Mouse (Mus musculus) lung, embryonic 15.5 days (tissue): ENCODE results near the gene Nhsl1. TPM values are rescaled to one million over a fixed set of nuclear protein-coding genes. Genes with fewer than 3 reads are reported as not detected.

Experiments
- ATAC-seq: fragments of 200-750 bp; cut with Nextera tagmentation; 2 replicates; pipeline ENCODE4 v1.8.0; 2017; ENCODE audit warnings: moderate number of reproducible peaks, borderline replicate concordance; ENCODE audit not compliant: low FRiP score, low TSS enrichment; ENCODE audit errors: extremely low read depth
- H3K27ac ChIP-seq: fragments of 300-500 bp; sonication (generic); 2 replicates; pipeline ENCODE4 v1.5.1; 2015; ENCODE audit warnings: moderate library complexity, mild to moderate bottlenecking, inconsistent platforms
- H3K27me3 ChIP-seq: fragments of 300-500 bp; sonication (generic); 2 replicates; pipeline ENCODE4 v1.6.1; 2015; ENCODE audit warnings: inconsistent platforms
- H3K36me3 ChIP-seq: fragments of 300-500 bp; sonication (generic); 2 replicates; pipeline ENCODE4 v1.6.1; 2015; ENCODE audit warnings: inconsistent platforms
- H3K4me1 ChIP-seq: fragments of 300-500 bp; sonication (generic); 2 replicates; pipeline ENCODE4 v1.6.1; 2015; ENCODE audit warnings: inconsistent platforms
- H3K4me2 ChIP-seq: fragments of 300-500 bp; sonication (generic); 2 replicates; pipeline ENCODE4 v1.6.1; 2015; ENCODE audit warnings: inconsistent platforms, mild to moderate bottlenecking, moderate library complexity
- H3K4me3 ChIP-seq: fragments of 300-500 bp; sonication (generic); 2 replicates; pipeline ENCODE4 v1.5.1; 2015; ENCODE audit warnings: mild to moderate bottlenecking, inconsistent platforms
- H3K9ac ChIP-seq: fragments of 300-500 bp; sonication (generic); 2 replicates; pipeline ENCODE4 v1.6.1; 2015; ENCODE audit warnings: inconsistent platforms
- H3K9me3 ChIP-seq: fragments of 300-500 bp; sonication (generic); 2 replicates; pipeline ENCODE4 v1.6.1; 2016; ENCODE audit warnings: inconsistent platforms
- WGBS: fragments of 180-500 bp; shearing (Covaris S2); methylation state at CpG from one replicate; pipeline ENCODE4 v1.1.7; 2015; 5-methylcytosine and 5-hydroxymethylcytosine counted together
- polyA plus RNA-seq: library from polyadenylated mRNA; unstranded; fragments of >200 nt; fragmentation: Nextera tagmentation; extraction: Ambion mirVana; gene quantifications from 2 replicates; pipeline ENCODE4 v1.2.1, GENCODE M21; 2015

Nhsl1 gene
- polyA plus RNA-seq, 1 experiment from 2014 or later, result 4.4 TPM

DNA sequence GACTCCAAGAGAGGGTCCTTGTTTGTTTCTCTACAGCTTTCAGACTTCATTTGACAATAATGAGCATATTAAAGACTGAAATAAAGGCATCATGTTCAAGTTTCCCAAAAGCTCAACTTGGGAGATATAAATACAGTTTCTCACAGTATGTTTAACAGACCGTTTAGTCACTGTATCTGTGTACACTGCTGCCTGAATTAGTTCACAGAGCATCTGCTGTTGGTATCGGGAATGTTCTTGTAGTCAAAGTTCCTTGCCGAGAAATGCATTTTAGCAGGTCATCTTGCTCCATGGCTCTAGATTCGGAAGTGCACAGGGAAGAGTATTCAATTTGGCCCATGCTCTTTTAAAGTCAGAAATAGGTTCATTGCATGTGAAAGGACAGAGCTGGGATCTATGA lies 159.5 kb downstream of the Nhsl1 start:
- no peak overlapping the region for H3K4me3 ChIP-seq

DNA sequence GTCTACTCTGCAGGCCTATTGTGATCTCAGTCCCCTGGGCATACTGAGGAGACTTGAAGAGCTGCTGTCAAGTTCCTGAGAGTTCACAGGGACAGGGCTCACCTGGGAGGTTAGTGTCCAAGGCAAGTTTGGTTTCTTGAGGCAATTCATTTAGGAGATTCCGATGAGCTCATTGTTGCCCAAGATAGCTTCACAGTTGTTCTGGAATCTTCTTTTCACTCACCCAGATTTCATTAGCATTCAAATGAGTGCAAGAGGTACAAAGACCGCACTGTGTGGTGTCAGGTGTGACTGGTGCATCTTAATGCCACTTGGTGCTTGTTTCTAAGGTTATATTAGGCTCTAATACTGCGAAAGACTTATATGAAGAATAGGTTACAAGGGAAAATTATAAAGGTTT lies 160.5 kb downstream of the Nhsl1 start:
- H3K4me1 ChIP-seq, result peaks cover 11% of the 10 kb centered on the region
- WGBS, result 90% methylated on average over 3 of the region's 3 CpGs
- H3K27ac ChIP-seq, result no peak overlapping the region
- H3K36me3 ChIP-seq, result no peaks in the 10 kb centered on the region
- H3K4me2 ChIP-seq, result no peak overlapping the region
- no peaks in the 10 kb centered on the region for H3K9me3 ChIP-seq
- H3K27me3 ChIP-seq, result no peaks in the 10 kb centered on the region
- ATAC-seq, result no peak
- no peak overlapping the region for H3K9ac ChIP-seq
- H3K4me3 ChIP-seq, result no peak overlapping the region

More for the DNA sequence above, 159.5 kb downstream of the Nhsl1 start:
- Histone ChIP-seq H3K9ac (no peak overlapping the region), H3K36me3 (no peaks in the 10 kb centered on the region), H3K27ac (no peak overlapping the region), H3K9me3 (no peaks in the 10 kb centered on the region), H3K27me3 (no peaks in the 10 kb centered on the region), H3K4me2 (no peak overlapping the region), H3K4me1 (peaks cover 11% of the 10 kb centered on the region)
- WGBS, result 91% methylated on average over 4 of the region's 4 CpGs
- no peak for ATAC-seq

DNA sequence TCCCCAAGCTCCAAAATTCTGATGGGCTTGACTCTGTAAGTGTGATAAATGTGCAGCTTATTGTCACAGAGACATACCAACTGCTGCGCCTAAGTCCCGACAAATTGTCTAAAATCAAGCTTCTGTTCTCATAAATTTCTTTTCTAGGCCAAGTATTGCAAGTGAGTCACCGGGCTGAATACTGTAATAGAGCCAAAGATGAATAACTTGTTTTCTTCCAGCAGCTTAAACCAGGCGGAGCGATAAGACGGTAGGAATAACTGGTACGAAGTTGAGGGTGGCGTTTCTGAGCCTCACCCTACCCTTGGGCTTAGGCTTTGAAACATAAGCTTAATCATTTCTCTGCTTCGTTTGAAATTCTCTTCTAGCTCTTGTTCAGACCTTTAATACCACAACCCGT lies 162.1 kb downstream of the Nhsl1 start:
- no peak overlapping the region for H3K4me2 ChIP-seq
- no peaks in the 10 kb centered on the region for H3K36me3 ChIP-seq
- H3K9me3 ChIP-seq, result no peaks in the 10 kb centered on the region
- no peak for ATAC-seq
- peaks cover 11% of the 10 kb centered on the region for H3K4me1 ChIP-seq
- H3K27ac ChIP-seq, result no peak overlapping the region
- no peaks in the 10 kb centered on the region for H3K27me3 ChIP-seq
- H3K9ac ChIP-seq, result no peak overlapping the region
- no peak overlapping the region for H3K4me3 ChIP-seq
- WGBS, result 75% methylated on average over 10 of the region's 10 CpGs

DNA sequence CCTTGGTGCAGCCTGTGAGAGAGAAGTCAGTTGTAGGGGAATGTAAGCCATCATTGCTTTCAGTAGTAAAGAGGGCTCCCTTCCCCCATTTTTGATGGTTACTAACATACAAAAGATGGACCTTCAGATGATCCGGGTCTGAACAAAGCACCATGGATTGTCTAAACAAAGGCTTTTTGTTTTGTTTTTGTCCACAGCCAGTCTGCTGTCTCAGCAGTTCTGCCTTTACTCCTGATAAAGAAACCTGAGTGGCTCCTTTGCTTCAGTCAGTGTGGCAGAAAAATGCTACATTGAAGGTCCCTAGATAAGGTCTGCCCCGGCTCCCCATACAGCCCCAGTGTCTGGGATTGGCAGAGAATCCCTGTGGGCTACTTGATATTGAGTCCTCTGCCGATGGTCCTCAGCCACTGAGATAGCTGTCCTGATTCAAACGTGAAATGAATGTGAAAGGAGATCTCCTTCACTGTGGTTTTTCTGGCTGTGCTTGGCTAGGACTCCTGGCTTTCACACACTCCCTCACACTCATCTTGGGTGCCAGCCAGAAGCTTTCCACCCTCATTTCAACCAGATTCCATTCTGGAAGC lies 163.9 kb downstream of the Nhsl1 start:
- Histone ChIP-seq H3K4me1 (peaks cover 11% of the 10 kb centered on the region), H3K27ac (no peak overlapping the region), H3K27me3 (no peaks in the 10 kb centered on the region), H3K4me2 (no peak overlapping the region), H3K9ac (no peak overlapping the region), H3K9me3 (no peaks in the 10 kb centered on the region), H3K4me3 (no peak overlapping the region), H3K36me3 (no peaks in the 10 kb centered on the region)
- ATAC-seq, result no peak
- WGBS, result 13% methylated on average over 4 of the region's 4 CpGs

DNA sequence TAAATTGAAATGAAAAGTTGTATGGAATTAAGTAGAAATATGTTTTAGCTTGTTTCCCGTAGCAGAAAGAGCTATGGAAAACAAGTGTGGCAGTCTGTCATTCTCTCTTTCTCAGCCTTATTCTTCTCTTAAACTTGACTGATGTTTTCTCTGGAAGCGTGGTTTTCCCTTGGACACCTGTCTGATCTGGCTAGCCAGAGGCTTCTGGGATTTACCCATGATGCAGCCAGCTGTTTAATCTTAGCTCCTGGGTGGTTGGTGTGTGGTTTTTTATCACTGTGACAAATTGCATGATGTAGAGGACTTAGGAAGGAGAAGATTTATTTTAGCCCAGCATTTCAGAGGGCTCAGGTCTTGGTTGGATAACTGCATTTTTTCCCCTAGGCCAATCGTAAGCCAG lies 164.9 kb downstream of the Nhsl1 start:
- WGBS, result 77% methylated on average over 3 of the region's 3 CpGs

DNA sequence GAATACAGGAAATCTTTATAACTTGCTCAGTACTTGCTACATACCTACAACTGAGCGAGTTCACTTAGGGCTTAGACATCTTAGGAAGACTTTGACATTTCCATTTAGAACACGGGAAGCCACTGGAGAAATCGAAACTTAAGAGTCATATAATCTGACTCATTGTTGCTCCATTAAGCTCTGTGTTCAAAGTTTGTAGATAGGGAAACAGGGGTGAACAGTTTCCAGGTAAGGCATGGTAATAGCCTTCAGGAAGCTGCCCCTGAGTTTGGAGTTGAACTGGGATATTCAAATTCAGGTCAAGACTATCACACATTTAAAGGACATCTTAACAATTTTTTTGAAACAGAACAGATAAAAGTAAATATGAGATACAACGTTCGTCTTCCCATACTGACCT lies 165.9 kb downstream of the Nhsl1 start:
- Histone ChIP-seq H3K36me3 (no peaks in the 10 kb centered on the region), H3K9ac (no peak overlapping the region), H3K27ac (no peak overlapping the region), H3K27me3 (no peaks in the 10 kb centered on the region), H3K9me3 (no peaks in the 10 kb centered on the region), H3K4me3 (no peak overlapping the region), H3K4me1 (peaks cover 11% of the 10 kb centered on the region), H3K4me2 (no peak overlapping the region)
- WGBS, result 87% methylated on average over 5 of the region's 5 CpGs
- no peak for ATAC-seq

More for the DNA sequence above, 164.9 kb downstream of the Nhsl1 start:
- H3K27me3 ChIP-seq, result no peaks in the 10 kb centered on the region
- peaks cover 11% of the 10 kb centered on the region for H3K4me1 ChIP-seq
- no peak overlapping the region for H3K9ac ChIP-seq
- no peak for ATAC-seq
- no peaks in the 10 kb centered on the region for H3K9me3 ChIP-seq
- H3K4me2 ChIP-seq, result no peak overlapping the region
- H3K4me3 ChIP-seq, result no peak overlapping the region
- H3K36me3 ChIP-seq, result no peaks in the 10 kb centered on the region
- H3K27ac ChIP-seq, result no peak overlapping the region

DNA sequence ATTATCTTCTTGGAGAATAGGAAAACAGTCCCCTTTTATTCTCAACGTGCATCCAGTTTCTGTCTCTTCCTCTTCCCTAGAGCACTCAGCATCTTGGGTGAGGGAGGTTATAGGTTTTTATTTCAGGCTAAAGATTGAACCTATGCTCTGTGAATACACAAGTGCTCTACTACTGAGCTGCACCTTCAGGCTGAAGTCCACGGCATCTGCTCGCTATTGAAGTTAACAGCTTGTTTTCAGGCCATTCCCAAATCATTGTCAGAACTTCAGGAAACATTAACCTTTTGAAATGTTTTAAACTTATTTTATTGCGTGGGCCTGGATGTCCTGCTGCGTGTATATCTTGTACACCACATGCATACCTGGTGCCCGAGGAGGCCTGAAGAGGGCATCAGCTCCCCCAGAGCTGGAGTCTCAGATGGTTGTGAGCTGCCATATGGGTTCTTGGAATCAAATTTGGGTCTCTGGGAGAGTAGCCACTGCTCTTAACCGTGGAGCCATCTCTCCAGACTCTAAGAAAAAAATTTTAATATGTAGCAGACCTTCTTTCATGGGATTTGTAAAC lies 169.5 kb downstream of the Nhsl1 start:
- ATAC-seq, result no peak
- Histone ChIP-seq H3K9me3 (no peaks in the 10 kb centered on the region), H3K4me2 (no peak overlapping the region), H3K4me1 (no peaks in the 10 kb centered on the region), H3K4me3 (no peak overlapping the region), H3K27me3 (no peaks in the 10 kb centered on the region), H3K27ac (no peak overlapping the region), H3K36me3 (no peaks in the 10 kb centered on the region), H3K9ac (no peak overlapping the region)
- whole genome bisulfite sequencing, result 87% methylated on average over 7 of the region's 7 CpGs

DNA sequence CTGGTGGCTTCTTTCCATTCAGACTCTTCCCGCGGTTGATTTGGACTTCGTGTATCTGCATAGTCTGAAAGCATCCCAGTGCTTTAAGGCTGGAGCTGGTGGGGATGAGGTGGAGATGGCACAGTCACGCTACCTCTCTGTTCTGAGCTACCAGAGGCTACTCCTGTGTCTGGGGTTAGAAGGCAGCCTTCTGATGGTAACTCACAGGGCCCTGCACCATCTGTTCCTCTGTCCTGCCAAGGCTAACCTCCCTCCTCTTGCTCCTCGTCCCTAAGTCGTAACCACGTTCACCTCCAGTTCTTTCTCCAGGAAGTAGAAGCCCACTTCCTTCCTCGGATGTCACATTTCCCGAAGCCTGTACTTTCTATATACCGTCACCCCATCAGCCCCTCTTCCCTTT lies 171.2 kb downstream of the Nhsl1 start:
- no peak for ATAC-seq

DNA sequence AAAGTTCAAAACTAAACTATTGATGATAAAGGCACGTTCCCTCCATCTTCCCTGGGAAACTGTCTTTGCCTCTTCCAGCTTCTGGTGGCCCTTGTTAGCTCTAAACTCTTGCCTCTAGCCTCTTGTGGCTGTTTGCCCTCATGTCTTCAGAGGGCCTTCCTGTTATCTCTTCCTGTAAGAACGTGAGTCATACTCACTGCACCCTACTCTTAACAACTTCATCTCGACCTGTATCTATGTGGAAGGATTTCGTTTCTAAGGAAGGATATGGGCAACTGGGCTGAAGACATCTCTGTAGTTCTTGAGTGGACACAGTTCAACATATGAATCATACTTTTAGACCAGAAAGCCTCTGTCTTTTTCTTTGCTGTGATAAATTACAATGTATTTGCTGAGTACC lies 173.2 kb downstream of the Nhsl1 start:
- no peak overlapping the region for H3K27ac ChIP-seq
- H3K4me1 ChIP-seq, result no peaks in the 10 kb centered on the region
- H3K9me3 ChIP-seq, result no peaks in the 10 kb centered on the region
- 42% methylated on average over 4 of the region's 4 CpGs for WGBS
- no peak overlapping the region for H3K9ac ChIP-seq
- no peak overlapping the region for H3K4me3 ChIP-seq
- H3K36me3 ChIP-seq, result no peaks in the 10 kb centered on the region
- no peak overlapping the region for H3K4me2 ChIP-seq
- H3K27me3 ChIP-seq, result no peaks in the 10 kb centered on the region
- no peak for ATAC-seq

More for the DNA sequence above, 171.2 kb downstream of the Nhsl1 start:
- WGBS, result 79% methylated on average over 10 of the region's 10 CpGs
- H3K4me3 ChIP-seq, result no peak overlapping the region
- H3K4me2 ChIP-seq, result no peak overlapping the region
- no peak overlapping the region for H3K9ac ChIP-seq
- no peaks in the 10 kb centered on the region for H3K36me3 ChIP-seq
- no peaks in the 10 kb centered on the region for H3K9me3 ChIP-seq
- no peaks in the 10 kb centered on the region for H3K27me3 ChIP-seq
- no peaks in the 10 kb centered on the region for H3K4me1 ChIP-seq
- H3K27ac ChIP-seq, result no peak overlapping the region

DNA sequence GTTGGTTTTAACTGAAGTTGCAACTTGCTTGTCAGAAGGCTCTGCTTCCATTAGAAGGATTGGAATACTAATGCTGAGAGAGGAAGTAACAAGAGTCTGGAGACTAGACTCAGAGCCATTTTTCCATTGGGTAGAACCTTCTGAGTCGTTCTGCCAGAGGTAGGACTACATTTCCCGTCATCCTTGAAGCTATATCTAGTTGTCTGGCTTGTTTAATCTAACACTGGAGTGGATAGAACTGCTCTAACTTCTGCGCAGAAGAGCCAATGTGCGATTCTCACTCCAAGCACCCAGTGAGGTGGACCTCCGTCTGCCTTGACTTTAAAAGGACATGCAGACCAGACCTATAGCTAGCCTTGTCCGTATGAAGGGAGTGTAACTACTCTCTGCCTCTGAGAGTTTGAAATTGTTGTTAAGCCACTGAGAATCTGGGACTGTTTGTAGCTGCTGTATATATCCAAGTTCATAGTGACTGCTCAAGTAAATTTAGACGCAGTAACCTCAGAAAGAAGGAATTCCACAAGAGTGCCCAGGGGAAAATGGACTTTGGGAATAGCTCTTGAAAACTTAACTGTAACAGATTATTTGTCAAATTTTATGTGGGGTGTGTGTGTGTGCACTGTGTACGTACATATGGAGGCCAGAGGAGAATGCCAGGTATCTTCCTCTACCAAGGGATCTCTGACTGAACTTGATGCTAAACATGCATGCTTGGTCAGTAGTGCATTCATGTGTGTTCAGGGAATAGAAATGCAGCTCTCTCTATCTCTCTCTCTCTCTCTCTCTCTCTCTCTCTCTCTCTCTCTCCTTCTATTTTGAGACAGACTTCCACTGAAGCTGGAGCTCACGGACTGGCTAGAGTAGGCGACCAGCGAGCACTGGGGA lies 174.5 kb downstream of the Nhsl1 start:
- no peak overlapping the region for H3K4me3 ChIP-seq
- no peak overlapping the region for H3K4me2 ChIP-seq
- no peaks in the 10 kb centered on the region for H3K36me3 ChIP-seq
- H3K4me1 ChIP-seq, result no peaks in the 10 kb centered on the region
- H3K9me3 ChIP-seq, result no peaks in the 10 kb centered on the region
- H3K9ac ChIP-seq, result no peak overlapping the region
- no peak for ATAC-seq
- WGBS, result 82% methylated on average over 11 of the region's 11 CpGs
- H3K27ac ChIP-seq, result no peak overlapping the region
- no peaks in the 10 kb centered on the region for H3K27me3 ChIP-seq

DNA sequence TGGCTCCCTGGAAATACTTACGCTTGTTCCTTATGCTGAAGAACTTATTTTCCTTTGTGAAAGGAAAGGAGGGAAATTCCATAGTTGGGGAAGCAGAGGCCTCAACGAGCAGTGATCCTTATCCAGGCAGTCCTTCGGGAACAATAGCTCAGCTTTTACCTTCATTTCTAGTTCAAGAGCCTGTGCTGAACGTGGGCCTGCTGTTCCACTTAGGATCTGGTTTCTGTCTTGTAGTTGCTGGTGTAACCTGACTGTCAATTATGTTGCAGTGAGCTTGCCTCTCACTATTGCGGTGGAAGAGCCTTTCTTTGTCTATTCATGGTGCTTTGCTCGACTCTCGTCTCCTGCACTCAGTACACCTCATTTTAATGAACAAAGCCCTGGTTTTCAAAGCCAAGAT lies 175.5 kb downstream of the Nhsl1 start:
- Histone ChIP-seq H3K4me1 (no peaks in the 10 kb centered on the region), H3K9ac (no peak overlapping the region), H3K27ac (no peak overlapping the region), H3K9me3 (no peaks in the 10 kb centered on the region), H3K4me3 (no peak overlapping the region), H3K36me3 (no peaks in the 10 kb centered on the region; the same call in 1 of the 2 replicates), H3K27me3 (no peaks in the 10 kb centered on the region), H3K4me2 (no peak overlapping the region)
- no peak for ATAC-seq
- 50% methylated on average over 7 of the region's 7 CpGs for WGBS

DNA sequence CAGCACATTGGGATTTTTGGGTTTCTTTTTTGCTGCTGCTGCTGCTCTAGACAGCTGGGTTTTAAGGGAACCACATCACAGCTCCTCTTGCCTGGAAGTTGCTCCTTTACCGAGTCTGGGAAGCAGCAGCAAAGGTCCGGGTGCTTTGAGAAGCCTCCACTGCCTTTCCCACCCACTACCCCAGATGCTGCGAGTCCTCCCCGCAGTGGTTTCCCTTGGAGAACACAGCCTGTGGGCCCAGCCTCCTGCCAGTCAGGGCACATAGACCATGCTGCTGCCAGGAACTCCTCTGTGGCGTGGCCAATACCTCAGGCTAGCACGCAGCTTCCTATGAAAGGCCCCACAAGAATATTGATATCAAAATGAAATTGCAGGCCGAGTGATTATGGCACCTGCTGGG lies 178.3 kb downstream of the Nhsl1 start:
- H3K4me2 ChIP-seq, result no peak overlapping the region
- no peaks in the 10 kb centered on the region for H3K9me3 ChIP-seq
- no peak overlapping the region for H3K9ac ChIP-seq
- no peaks in the 10 kb centered on the region; the same call in 1 of the 2 replicates for H3K36me3 ChIP-seq
- 84% methylated on average over 7 of the region's 7 CpGs for WGBS
- no peak overlapping the region for H3K4me3 ChIP-seq
- no peaks in the 10 kb centered on the region for H3K27me3 ChIP-seq
- no peaks in the 10 kb centered on the region for H3K4me1 ChIP-seq
- ATAC-seq, result no peak
- no peak overlapping the region for H3K27ac ChIP-seq
